31 mouse cellular contexts compared by ENCODE assay signal in the genomic region with DNA sequence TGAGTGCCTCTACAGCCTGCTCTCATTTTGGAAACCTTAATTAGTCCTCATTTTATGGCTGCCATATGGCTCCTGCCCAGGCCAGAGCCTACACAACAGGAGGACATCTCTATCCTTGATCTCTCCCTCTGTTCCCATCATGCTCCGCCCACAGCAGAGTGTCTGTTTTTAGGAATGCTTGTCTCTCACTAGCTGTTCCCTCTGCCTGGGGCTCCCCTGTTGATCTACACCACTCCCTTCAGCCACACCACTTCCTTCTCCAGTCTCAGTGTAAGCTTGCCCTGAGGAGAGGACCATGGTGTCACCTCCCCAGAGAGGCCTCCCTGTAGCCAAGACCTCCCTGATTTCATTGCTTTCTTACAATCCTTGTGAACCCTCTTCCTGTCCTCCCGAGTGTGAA. TPM values are rescaled to one million over a fixed set of nuclear protein-coding genes. Genes with fewer than 3 reads are reported as not detected.
DNase-seq lines count a peak whose midpoint lies in the region; ATAC-seq and TF ChIP-seq lines count a peak whose summit lies in the region.
"Had no signal": no experiment of that assay in that cellular context is flagged by ENCODE, and none has a peak within 500 bp of the region (broad histone marks: within the 10 kb centered on the region; RNA-seq: fewer than 3 reads in every experiment).

No protein-coding gene starts in this region.

- ATAC-seq in cerebellum, adult (ENCODE audit: insufficient number of reproducible peaks, low FRiP score, low TSS enrichment) = 0 out of 2 replicates have a peak, but pooled peaks have one; percentile 46
- ATAC-seq in hindbrain, embryonic 15.5 days (ENCODE audit: low FRiP score, low read depth) = 0 out of 2 replicates have a peak, but pooled peaks have one; percentile 23
- no peak for ATAC-seq in hindbrain, embryonic 12.5 days (ENCODE audit: low FRiP score)
- no peak for ATAC-seq in stomach, embryonic 16.5 days (ENCODE audit: insufficient read depth, low FRiP score)
- ATAC-seq in stomach, postnatal 0 days (ENCODE audit: low FRiP score, low TSS enrichment) = no peak
- ATAC-seq: forebrain, postnatal 0 days; hindbrain, embryonic 16.5 days; midbrain, embryonic 16.5 days had no signal

- no peak overlapping the region for H3K4me3 ChIP-seq in hindbrain, embryonic 15.5 days
- no peak overlapping the region for H3K4me3 ChIP-seq in hindbrain, embryonic 12.5 days
- H3K4me3 ChIP-seq in stomach, embryonic 16.5 days (replicated peaks; ENCODE audit: low read length) = no peak overlapping the region
- no peak overlapping the region for H3K4me3 ChIP-seq in stomach, postnatal 0 days (ENCODE audit: low read depth, low read length)
- H3K4me3 ChIP-seq: embryonic facial prominence, embryonic 10.5 days; embryonic facial prominence, embryonic 15.5 days; forebrain, embryonic 12.5 days; heart, adult 2 months; heart, embryonic 12.5 days; myocyte; neural tube, embryonic 12.5 days had no signal

- no peak overlapping the region for H3K27ac ChIP-seq in hindbrain, embryonic 15.5 days (replicated peaks)
- H3K27ac ChIP-seq in hindbrain, embryonic 12.5 days = no peak overlapping the region
- 0 out of 2 replicates have a peak overlapping the region, but pooled peaks have one; percentile 27 for H3K27ac ChIP-seq in stomach, embryonic 16.5 days (ENCODE audit: low read length)
- H3K27ac ChIP-seq in stomach, postnatal 0 days (replicated peaks) = no peak overlapping the region
- H3K27ac ChIP-seq: embryonic facial prominence, embryonic 10.5 days; embryonic facial prominence, embryonic 15.5 days; forebrain, embryonic 12.5 days; heart, adult 2 months; liver, embryonic 14.5 days; neural tube, embryonic 12.5 days had no signal

- H3K36me3 ChIP-seq in hindbrain, embryonic 15.5 days = no peaks in the 10 kb centered on the region
- H3K36me3 ChIP-seq in hindbrain, embryonic 12.5 days = no peaks in the 10 kb centered on the region
- H3K36me3 ChIP-seq in stomach, embryonic 16.5 days (ENCODE audit: control insufficient read depth, insufficient read depth, low read length) = no peaks in the 10 kb centered on the region
- no peaks in the 10 kb centered on the region for H3K36me3 ChIP-seq in stomach, postnatal 0 days (ENCODE audit: control insufficient read depth, insufficient read depth, low read length)
- H3K36me3 ChIP-seq: embryonic facial prominence, embryonic 10.5 days; embryonic facial prominence, embryonic 15.5 days; forebrain, embryonic 12.5 days; G1E; heart, embryonic 12.5 days; neural tube, embryonic 12.5 days had no signal

- no peaks in the 10 kb centered on the region for H3K9me3 ChIP-seq in hindbrain, embryonic 15.5 days
- H3K9me3 ChIP-seq in hindbrain, embryonic 12.5 days (replicated peaks) = no peaks in the 10 kb centered on the region
- H3K9me3 ChIP-seq in stomach, embryonic 16.5 days (replicated peaks; ENCODE audit: control insufficient read depth, low read length) = no peaks in the 10 kb centered on the region
- H3K9me3 ChIP-seq in stomach, postnatal 0 days (ENCODE audit: control insufficient read depth, low read length) = no peaks in the 10 kb centered on the region
- H3K9me3 ChIP-seq: embryonic facial prominence, embryonic 10.5 days; embryonic facial prominence, embryonic 15.5 days; forebrain, embryonic 12.5 days; G1E; heart, embryonic 12.5 days; neural tube, embryonic 12.5 days had no signal

- 75% methylated on average over 2 of the region's 2 CpGs for WGBS in hindbrain, embryonic 15.5 days
- WGBS in hindbrain, embryonic 12.5 days = 66% methylated on average over 2 of the region's 2 CpGs
- 48% methylated on average over 2 of the region's 2 CpGs for WGBS in stomach, embryonic 16.5 days
- WGBS in stomach, postnatal 0 days = 58% methylated on average over 2 of the region's 2 CpGs

- DNase-seq in cerebellum, adult 11 months = no peak
- peak; percentile 16 to 18 for DNase-seq in left cerebral cortex, postnatal 36 days (ENCODE audit: low spot score in 2 of 2)
- no peak for DNase-seq in left cerebral cortex, postnatal 14 days (ENCODE audit: low spot score in 2 of 2)
- DNase-seq in stomach, postnatal 0 days (ENCODE audit: low spot score) = no peak
- DNase-seq: adrenal gland, postnatal 10 days; cerebellum, adult 18-20 months; forebrain, postnatal 0 days; gastrocnemius, postnatal 14 days; heart, adult 2 months; kidney, adult 8-10 months; layer of hippocampus, postnatal 36 days; liver; lung, adult 2 months; right cerebral cortex, adult 18-20 months; right cerebral cortex, postnatal 4 days; thymus, postnatal 14 days had no signal

- intact Hi-C loops in left cerebral cortex, postnatal 36 days (cut with DNase I) = no loop called here
- intact Hi-C loops in left cerebral cortex, postnatal 14 days (cut with DNase I) = no loop called here

- H3K9ac ChIP-seq in hindbrain, embryonic 15.5 days = no peak overlapping the region
- no peak overlapping the region for H3K9ac ChIP-seq in hindbrain, embryonic 12.5 days
- no peak overlapping the region for H3K9ac ChIP-seq in stomach, embryonic 16.5 days (ENCODE audit: low read length)
- H3K9ac ChIP-seq in stomach, postnatal 0 days (ENCODE audit: low read length) = no peak overlapping the region
- H3K9ac ChIP-seq: embryonic facial prominence, embryonic 15.5 days; forebrain, embryonic 12.5 days; forebrain, postnatal 0 days; heart, embryonic 12.5 days; liver, embryonic 14.5 days; neural tube, embryonic 12.5 days had no signal

- no peak for TF ChIP-seq EP300 in stomach, postnatal 0 days (optimal IDR thresholded peaks at IDR 0.05)

- peaks cover 8% of the 10 kb centered on the region; the same call in 1 of the 2 replicates for H3K4me1 ChIP-seq in hindbrain, embryonic 15.5 days (replicated peaks)
- peaks cover 9% of the 10 kb centered on the region for H3K4me1 ChIP-seq in hindbrain, embryonic 12.5 days
- H3K4me1 ChIP-seq in stomach, embryonic 16.5 days (ENCODE audit: control insufficient read depth, insufficient read depth, low read length) = peaks cover 2% of the 10 kb centered on the region; the same call in 1 of the 2 replicates
- no peaks in the 10 kb centered on the region for H3K4me1 ChIP-seq in stomach, postnatal 0 days (replicated peaks; ENCODE audit: control insufficient read depth, insufficient read depth)
- H3K4me1 ChIP-seq: embryonic facial prominence, embryonic 15.5 days had no signal

- no peak for TF ChIP-seq CTCF in stomach, postnatal 0 days (IDR thresholded peaks at IDR 0.05; ENCODE audit: low read depth)

- no peak overlapping the region for H3K4me2 ChIP-seq in hindbrain, embryonic 15.5 days
- H3K4me2 ChIP-seq in hindbrain, embryonic 12.5 days (replicated peaks) = no peak overlapping the region
- no peak overlapping the region for H3K4me2 ChIP-seq in stomach, embryonic 16.5 days (ENCODE audit: low read depth, low read length)
- no peak overlapping the region for H3K4me2 ChIP-seq in stomach, postnatal 0 days (replicated peaks; ENCODE audit: low read depth)
- H3K4me2 ChIP-seq: embryonic facial prominence, embryonic 15.5 days; forebrain, embryonic 12.5 days; heart, embryonic 12.5 days; midbrain, embryonic 11.5 days; neural tube, embryonic 12.5 days had no signal

- H3K27me3 ChIP-seq in hindbrain, embryonic 15.5 days = no peaks in the 10 kb centered on the region
- H3K27me3 ChIP-seq in hindbrain, embryonic 12.5 days = no peaks in the 10 kb centered on the region
- no peaks in the 10 kb centered on the region for H3K27me3 ChIP-seq in stomach, embryonic 16.5 days (ENCODE audit: control insufficient read depth, insufficient read depth, low read length)
- H3K27me3 ChIP-seq in stomach, postnatal 0 days (ENCODE audit: control insufficient read depth, insufficient read depth, low read length) = no peaks in the 10 kb centered on the region
- H3K27me3 ChIP-seq: forebrain, embryonic 12.5 days; heart, embryonic 12.5 days; neural tube, embryonic 12.5 days had no signal

RNA-seq across cellular contexts. Expression of gene Bend4, which starts 18.4 kb away (rescaled TPM):
- 10.9 and 12.5 TPM in 2 replicates for polyA plus RNA-seq in hindbrain, embryonic 15.5 days (2015; fragmentation: Nextera tagmentation; extraction: Ambion mirVana)
- polyA plus RNA-seq in hindbrain, embryonic 12.5 days (2016; fragmentation: Nextera tagmentation; extraction: Ambion mirVana) = 9.6 and 10.3 TPM in 2 replicates
- total RNA-seq in left cerebral cortex, postnatal 36 days (2021) = 1 to 10 TPM; 6.1 to 7.6 TPM
- 1 to 10 TPM; 8.6 to 8.8 TPM for total RNA-seq in left cerebral cortex, postnatal 14 days (2021)
- polyA plus RNA-seq in stomach, embryonic 16.5 days (2015; fragmentation: Nextera tagmentation; extraction: Ambion mirVana) = 2.7 and 3.0 TPM in 2 replicates
- polyA plus RNA-seq in stomach, postnatal 0 days (2015; fragmentation: Nextera tagmentation; extraction: Ambion mirVana) = 0.51 and 0.68 TPM in 2 replicates
- polyA plus RNA-seq: myocyte had no signal

Comparison
In these comparisons a context has a peak if more than half of its experiments do, and no peak if none do; other contexts are left out.
1. ATAC-seq: peak in cerebellum, adult (single experiment) and hindbrain, embryonic 15.5 days (single experiment); none in hindbrain, embryonic 12.5 days (single experiment), stomach, embryonic 16.5 days (single experiment) and stomach, postnatal 0 days (single experiment).
2. DNase-seq: peak in left cerebral cortex, postnatal 36 days (2 of 2); none in cerebellum, adult 11 months (single experiment), left cerebral cortex, postnatal 14 days (0 of 2) and stomach, postnatal 0 days (single experiment).